Mouse (Mus musculus): ENCODE results near the gene 1700019A02Rik.

DNA sequence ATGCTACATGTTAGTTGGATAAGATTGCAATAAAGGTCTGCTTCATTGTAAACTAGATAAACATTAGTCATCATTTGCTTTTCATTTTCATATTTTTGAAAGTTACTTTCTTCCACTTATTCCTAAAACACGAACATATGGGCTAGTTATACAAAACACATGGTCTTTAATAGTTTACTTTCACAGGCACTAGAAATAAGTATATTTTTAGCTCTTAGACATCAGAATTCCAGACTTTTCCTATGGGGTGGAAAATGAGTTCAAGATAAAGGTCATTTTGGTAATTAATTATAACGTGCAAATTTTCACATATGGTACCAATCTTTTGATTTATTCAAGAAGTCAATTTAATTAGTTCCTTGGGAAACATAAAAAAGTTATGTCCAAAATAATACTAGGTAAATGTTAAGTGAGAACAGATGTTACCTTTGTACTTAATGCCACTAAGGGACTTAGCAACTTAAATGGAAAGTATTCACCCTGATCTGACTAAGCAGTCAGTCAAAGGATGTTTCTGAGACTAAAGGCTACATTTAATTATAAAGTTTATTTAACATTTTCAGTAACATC is 14.3 kb upstream of the 1700019A02Rik start:
- TF ChIP-seq POLR2A (IDR thresholded peaks at IDR 0.05; ENCODE audit: control insufficient read depth, extremely low read depth, insufficient read depth, low read length, poor library complexity) (no peak), CTCF (IDR thresholded peaks at IDR 0.05; ENCODE audit: borderline replicate concordance, control insufficient read depth, extremely low read depth, insufficient read depth, low read length, poor library complexity) (no peak)

Data from thymus, adult 2 months (tissue).